Mouse (Mus musculus): ENCODE measurements around the gene Fam217b.

DNA sequence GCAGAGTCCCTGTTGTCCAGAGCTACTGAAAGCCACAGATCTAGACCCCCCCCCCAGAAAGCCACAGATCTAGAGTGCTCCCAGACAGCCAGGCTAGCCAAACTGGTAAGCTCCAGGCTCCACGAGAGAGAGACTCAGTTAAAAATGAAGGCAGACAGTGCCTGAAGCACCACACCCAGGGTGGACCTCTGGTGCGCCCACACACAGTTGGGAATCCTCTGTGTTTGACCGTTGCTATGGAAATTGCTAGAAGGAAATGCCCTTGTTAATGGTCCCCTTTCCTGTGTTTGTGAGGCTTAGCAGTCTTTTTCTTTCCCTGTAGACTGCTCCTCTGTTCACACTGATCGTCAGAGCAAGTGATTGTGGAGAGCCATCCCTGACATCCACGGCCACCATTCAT, 46.0 kb downstream of the Fam217b start:
- TF ChIP-seq CTCF (IDR thresholded peaks at IDR 0.05; ENCODE audit: insufficient read depth, low read depth, low read length) (no peak), POLR2A (IDR thresholded peaks at IDR 0.05; ENCODE audit: insufficient read depth, low read depth, low read length) (no peak)

Data from olfactory bulb, adult 2 months (tissue).